Mouse (Mus musculus) hindbrain, embryonic 11.5 days (tissue): ENCODE results near the gene Fkrp. TPM values are rescaled to one million over a fixed set of nuclear protein-coding genes. Genes with fewer than 3 reads are reported as not detected.

Experiments
- ATAC-seq: fragments of 200-750 bp; cut with Nextera tagmentation; 2 replicates; pipeline ENCODE4 v1.8.0; 2017; ENCODE audit warnings: mild to moderate bottlenecking, moderate TSS enrichment, moderate library complexity; ENCODE audit not compliant: low FRiP score
- DNase-seq: peaks from one replicate; pipeline ENCODE4 v3.0.0-alpha.2; 2015; ENCODE audit warnings: low spot score
- H3K27ac ChIP-seq: fragments of 300-500 bp; sonication (generic); 2 replicates; pipeline ENCODE4 v1.5.1; 2014; ENCODE audit warnings: mild to moderate bottlenecking, low read depth, low read length
- H3K27me3 ChIP-seq: fragments of 300-500 bp; sonication (generic); 2 replicates; pipeline ENCODE4 v1.6.1; 2014; ENCODE audit warnings: mild to moderate bottlenecking, low read length, moderate library complexity, mixed read lengths; ENCODE audit not compliant: control insufficient read depth, insufficient read depth
- H3K36me3 ChIP-seq: fragments of 300-500 bp; sonication (generic); 2 replicates; pipeline ENCODE4 v1.6.1; 2014; ENCODE audit warnings: mild to moderate bottlenecking, low read length, moderate library complexity, mixed read lengths; ENCODE audit not compliant: control insufficient read depth, insufficient read depth
- H3K4me1 ChIP-seq: fragments of 300-500 bp; sonication (generic); replicated peaks from 2 replicates; pipeline ENCODE4 v1.6.1; 2014; ENCODE audit warnings: low read length, mixed read lengths; ENCODE audit not compliant: control insufficient read depth, insufficient read depth
- H3K4me2 ChIP-seq: fragments of 300-500 bp; sonication (generic); replicated peaks from 2 replicates; pipeline ENCODE4 v1.6.1; 2014; ENCODE audit warnings: mild to moderate bottlenecking, low read depth, low read length
- H3K4me3 ChIP-seq: fragments of 300-500 bp; sonication (generic); 2 replicates; pipeline ENCODE4 v1.5.1; 2014; ENCODE audit warnings: low read depth, low read length
- H3K9ac ChIP-seq: fragments of 300-500 bp; sonication (generic); 2 replicates; pipeline ENCODE4 v1.6.1; 2014; ENCODE audit warnings: low read depth, low read length
- H3K9me3 ChIP-seq: fragments of 300-500 bp; sonication (generic); 2 replicates; pipeline ENCODE4 v1.6.1; 2016; ENCODE audit warnings: low read length; ENCODE audit not compliant: control insufficient read depth
- WGBS: fragments of 180-500 bp; shearing (Covaris S2); extraction: QIAGEN DNeasy Blood & Tissue Kit; methylation state at CpG from one replicate; pipeline ENCODE4 v1.1.7; 2014; 5-methylcytosine and 5-hydroxymethylcytosine counted together
- polyA plus RNA-seq: library from polyadenylated mRNA; unstranded; fragments of >200 nt; fragmentation: Nextera tagmentation; extraction: Ambion mirVana; gene quantifications from 2 replicates; pipeline ENCODE4 v1.2.1, GENCODE M21; 2014

Fkrp gene
- polyA plus RNA-seq, 1 experiment from 2014 or later, result 21.9 TPM

- H3K4me2 ChIP-seq, result peak overlapping the region; percentile 60
- H3K27ac ChIP-seq, result peak overlapping the region; percentile 31
- peak overlapping the region; percentile 24; the same call in 1 of the 2 replicates for H3K9ac ChIP-seq
- 4% methylated on average over 70 of the region's 90 CpGs for WGBS
- ATAC-seq (peak; percentile 20), DNase-seq (peak; percentile 74)
- H3K36me3 ChIP-seq, result 0 out of 2 replicates have a peak, but pooled peaks cover 4% of the 10 kb centered on the region
- peaks cover 25% of the 10 kb centered on the region for H3K27me3 ChIP-seq
- H3K4me3 ChIP-seq, result peak overlapping the region; percentile 31
- H3K9me3 ChIP-seq, result no peaks in the 10 kb centered on the region
- peaks cover 20% of the 10 kb centered on the region for H3K4me1 ChIP-seq
Observed at GRCm38 (mm10) chr7:16810920-16811648, 5.4 kb downstream of the Fkrp start.

- no peak for DNase-seq
- 50% methylated on average over 28 of the region's 28 CpGs for WGBS
Observed at GRCm38 (mm10) chr7:16810399-16810919, 6.1 kb downstream of the Fkrp start.

GRCm38 (mm10) chr7:16809739-16810138 is 6.8 kb downstream of the Fkrp start:
- ATAC-seq (no peak), DNase-seq (peak; percentile 83)
- 32% methylated on average over 10 of the region's 10 CpGs for WGBS
- no peak overlapping the region for H3K4me3 ChIP-seq
- H3K36me3 ChIP-seq, result 0 out of 2 replicates have a peak, but pooled peaks cover 4% of the 10 kb centered on the region
- no peak overlapping the region for H3K9ac ChIP-seq
- peaks cover 12% of the 10 kb centered on the region for H3K4me1 ChIP-seq
- H3K27ac ChIP-seq, result no peak overlapping the region
- H3K27me3 ChIP-seq, result peaks cover 25% of the 10 kb centered on the region
- no peaks in the 10 kb centered on the region for H3K9me3 ChIP-seq
- H3K4me2 ChIP-seq, result no peak overlapping the region

More at GRCm38 (mm10) chr7:16810399-16810919, 6.1 kb downstream of the Fkrp start:
- Histone ChIP-seq H3K27ac (no peak overlapping the region), H3K27me3 (peaks cover 25% of the 10 kb centered on the region), H3K4me2 (peak overlapping the region; percentile 60), H3K9ac (0 out of 2 replicates have a peak overlapping the region, but pooled peaks have one; percentile 24), H3K4me3 (peak overlapping the region; percentile 31), H3K9me3 (no peaks in the 10 kb centered on the region), H3K36me3 (0 out of 2 replicates have a peak, but pooled peaks cover 4% of the 10 kb centered on the region), H3K4me1 (peaks cover 16% of the 10 kb centered on the region)
- ATAC-seq, result no peak; the same call in 1 of the 2 replicates

- no peak overlapping the region for H3K9ac ChIP-seq
- no peaks in the 10 kb centered on the region for H3K9me3 ChIP-seq
- peaks cover 12% of the 10 kb centered on the region for H3K4me1 ChIP-seq
- H3K4me2 ChIP-seq, result no peak overlapping the region
- H3K27me3 ChIP-seq, result peaks cover 25% of the 10 kb centered on the region
- ATAC-seq, result no peak
- 86% methylated on average over 9 of the region's 9 CpGs for WGBS
- H3K4me3 ChIP-seq, result no peak overlapping the region
- no peak for DNase-seq
- H3K27ac ChIP-seq, result no peak overlapping the region
- 0 out of 2 replicates have a peak, but pooled peaks cover 4% of the 10 kb centered on the region for H3K36me3 ChIP-seq
Observed at GRCm38 (mm10) chr7:16808647-16809046, 7.9 kb downstream of the Fkrp start.

- H3K4me2 ChIP-seq, result no peak overlapping the region
- peak; percentile 20 for DNase-seq
- ATAC-seq, result no peak
- no peaks in the 10 kb centered on the region for H3K9me3 ChIP-seq
- WGBS, result 92% methylated on average over 9 of the region's 9 CpGs
- no peak overlapping the region for H3K27ac ChIP-seq
- H3K27me3 ChIP-seq, result peaks cover 25% of the 10 kb centered on the region
- H3K4me3 ChIP-seq, result no peak overlapping the region
- 0 out of 2 replicates have a peak, but pooled peaks cover 4% of the 10 kb centered on the region for H3K36me3 ChIP-seq
- H3K4me1 ChIP-seq, result peaks cover 12% of the 10 kb centered on the region
- no peak overlapping the region for H3K9ac ChIP-seq
Observed at GRCm38 (mm10) chr7:16807936-16808335, 8.6 kb downstream of the Fkrp start.

GRCm38 (mm10) chr7:16804409-16805028 is 12.0 kb downstream of the Fkrp start:
- DNase-seq, result peak; percentile 60
- H3K4me2 ChIP-seq, result no peak overlapping the region
- ATAC-seq, result peak; percentile 51; the same call in 1 of the 2 replicates
- H3K9ac ChIP-seq, result no peak overlapping the region
- H3K9me3 ChIP-seq, result no peaks in the 10 kb centered on the region
- H3K27ac ChIP-seq, result no peak overlapping the region
- H3K4me3 ChIP-seq, result no peak overlapping the region
- H3K36me3 ChIP-seq, result 0 out of 2 replicates have a peak, but pooled peaks cover 4% of the 10 kb centered on the region
- 35% methylated on average over 8 of the region's 8 CpGs for WGBS
- H3K4me1 ChIP-seq, result no peaks in the 10 kb centered on the region
- no peaks in the 10 kb centered on the region for H3K27me3 ChIP-seq

- H3K9ac ChIP-seq, result no peak overlapping the region
- 95% methylated on average over 5 of the region's 5 CpGs for WGBS
- ATAC-seq (no peak), DNase-seq (no peak)
- H3K4me3 ChIP-seq, result no peak overlapping the region
- H3K4me2 ChIP-seq, result no peak overlapping the region
- H3K9me3 ChIP-seq, result no peaks in the 10 kb centered on the region
- no peaks in the 10 kb centered on the region for H3K4me1 ChIP-seq
- 0 out of 2 replicates have a peak, but pooled peaks cover 2% of the 10 kb centered on the region for H3K36me3 ChIP-seq
- H3K27me3 ChIP-seq, result no peaks in the 10 kb centered on the region
- no peak overlapping the region for H3K27ac ChIP-seq
Observed at GRCm38 (mm10) chr7:16794886-16795285, 21.6 kb downstream of the Fkrp start.

GRCm38 (mm10) chr7:16793010-16793725 is 23.4 kb downstream of the Fkrp start:
- Histone ChIP-seq H3K4me2 (no peak overlapping the region), H3K36me3 (0 out of 2 replicates have a peak, but pooled peaks cover 2% of the 10 kb centered on the region)
- 94% methylated on average over 19 of the region's 19 CpGs for WGBS

More at GRCm38 (mm10) chr7:16793010-16793725, 23.4 kb downstream of the Fkrp start:
- Histone ChIP-seq H3K27ac (no peak overlapping the region), H3K27me3 (no peaks in the 10 kb centered on the region), H3K9ac (no peak overlapping the region), H3K4me1 (no peaks in the 10 kb centered on the region), H3K9me3 (no peaks in the 10 kb centered on the region), H3K4me3 (no peak overlapping the region)
- ATAC-seq (no peak), DNase-seq (no peak)
